Mouse (Mus musculus) T-helper 17 cell (primary cell): ENCODE data around the gene 4930415L06Rik.

ENCODE experiments used
- in situ Hi-C, 2 experiments: fragments of 300-600 bp; cut with MboI, MseI; formaldehyde crosslinking; loops; 1 replicate in 1 of 2; 2 replicates in 1 of 2; pipeline ENCODE4 v1.15.1; 2025; ENCODE audit warnings: high pct_unique_total_duplicates in 2 of 2

4930415L06Rik gene

GRCm38 (mm10) chrX:89932752-89933151 lies at the start of gene 4930415L06Rik:
TSS of gene 4930415L06Rik (minus strand) at chrX:89932852.
- in situ Hi-C loops, result no loop called here

- in situ Hi-C loops, result no loop called here
Measured at GRCm38 (mm10) chrX:89978621-89979020, 46.0 kb upstream of the 4930415L06Rik start.

GRCm38 (mm10) chrX:89904871-89905270 lies 27.8 kb downstream of the 4930415L06Rik start:
- in situ Hi-C loops, result no loop called here
